In the genomic region with DNA sequence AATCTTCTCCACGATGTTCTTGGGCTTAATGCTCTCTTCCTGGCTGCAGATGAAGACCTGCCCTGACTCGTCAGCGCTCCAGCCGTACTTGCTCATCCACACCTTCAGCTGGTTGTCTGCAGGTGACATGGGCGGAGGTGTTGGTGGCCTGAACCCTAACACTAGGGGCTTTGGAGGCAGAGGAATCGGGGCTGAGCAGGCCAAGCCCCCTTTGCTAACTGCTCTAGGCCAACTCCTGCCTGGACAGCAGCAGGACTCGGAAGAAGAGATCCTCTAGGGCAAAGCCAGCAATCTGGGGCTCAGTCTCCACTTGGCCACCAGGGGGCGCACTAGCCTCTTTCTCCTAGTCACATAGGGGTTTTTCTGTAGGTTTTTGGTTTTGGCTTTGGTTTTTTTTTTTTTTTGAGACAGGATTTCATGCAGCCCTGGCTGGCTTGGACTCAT, we compare ENCODE assay signal across 8 mouse cellular contexts. TPM values are rescaled to one million over a fixed set of nuclear protein-coding genes. Genes with fewer than 3 reads are reported as not detected.
DNase-seq lines count a peak whose midpoint lies in the region; ATAC-seq and TF ChIP-seq lines count a peak whose summit lies in the region.

No protein-coding gene starts in this region.

- intact Hi-C loops in left cerebral cortex, postnatal 14 days (cut with DNase I), result loop anchor here (2.0 to 5.0 kb wide), 2 partner anchors 66 to 175 kb away; no protein-coding TSS in a partner anchor

- no peak overlapping the region for H3K4me3 ChIP-seq in embryonic facial prominence, embryonic 14.5 days (ENCODE audit: low read depth, low read length)
- H3K4me3 ChIP-seq in spleen, adult 2 months (ENCODE audit: extremely low read depth, insufficient read depth, insufficient read length), result no peak overlapping the region

- H3K4me1 ChIP-seq in embryonic facial prominence, embryonic 14.5 days (ENCODE audit: control insufficient read depth, insufficient read depth, low read length), result no peaks in the 10 kb centered on the region
- H3K4me1 ChIP-seq in spleen, adult 2 months (ENCODE audit: control insufficient read depth, insufficient read depth, insufficient read length), result no peaks in the 10 kb centered on the region

- H3K27me3 ChIP-seq in embryonic facial prominence, embryonic 14.5 days (replicated peaks; ENCODE audit: control insufficient read depth, insufficient read depth, low read length), result no peaks in the 10 kb centered on the region
- H3K27me3 ChIP-seq in spleen, adult 2 months (ENCODE audit: control insufficient read depth, insufficient read depth, low read length), result no peaks in the 10 kb centered on the region

- H3K9ac ChIP-seq in embryonic facial prominence, embryonic 14.5 days (ENCODE audit: low read depth, low read length), result no peak overlapping the region

- 0 out of 2 replicates have a peak, but pooled peaks have one; percentile 4 for ATAC-seq in embryonic facial prominence, embryonic 14.5 days (ENCODE audit: low read depth)

- peaks cover 69% of the 10 kb centered on the region for H3K36me3 ChIP-seq in embryonic facial prominence, embryonic 14.5 days (ENCODE audit: control insufficient read depth, insufficient read depth, low read length)
- peaks cover 18% of the 10 kb centered on the region for H3K36me3 ChIP-seq in spleen, adult 2 months (ENCODE audit: control insufficient read depth, insufficient read depth, low read length)

- no peak overlapping the region for H3K27ac ChIP-seq in embryonic facial prominence, embryonic 14.5 days (replicated peaks; ENCODE audit: low read depth, low read length)
- H3K27ac ChIP-seq in spleen, adult 2 months (ENCODE audit: insufficient read depth, low read length), result no peak overlapping the region

- DNase-seq in adrenal gland, adult (ENCODE audit: inconsistent age in 2 of 2, low spot score in 1 of 2), result peak; percentile 76 to 90
- no peak for DNase-seq in adrenal gland, adult 8-10 months
- DNase-seq in adrenal gland, postnatal 36 days, result peak; percentile 80 to 87
- peak; percentile 79 for DNase-seq in embryonic facial prominence, embryonic 14.5 days (ENCODE audit: low spot score)
- DNase-seq in heart, postnatal 4 days, result peak; percentile 91
- peak; percentile 73 to 85 for DNase-seq in left cerebral cortex, postnatal 14 days (ENCODE audit: low spot score in 2 of 2)
- peak; percentile 77 for DNase-seq in mesoderm, embryonic 11.5 days (ENCODE audit: low read depth, low spot score)
- DNase-seq in spleen, adult 2 months (ENCODE audit: low read depth in 1 of 2, low spot score in 2 of 2), result peak; percentile 54 to 77

- TF ChIP-seq POLR2A in spleen, adult 2 months (IDR thresholded peaks at IDR 0.05; ENCODE audit: low read depth, low read length), result no peak

- 63% methylated on average over 8 of the region's 8 CpGs for WGBS in embryonic facial prominence, embryonic 14.5 days
- WGBS in spleen, adult 2 months, result 75% methylated on average over 8 of the region's 8 CpGs

- peak; percentile 77; the same call in 1 of the 2 replicates for TF ChIP-seq CTCF in spleen, adult 2 months (IDR thresholded peaks at IDR 0.05; ENCODE audit: extremely low read depth, insufficient read depth, insufficient read length, insufficient replicate concordance)

- no peak overlapping the region for H3K4me2 ChIP-seq in embryonic facial prominence, embryonic 14.5 days (ENCODE audit: low read depth, low read length)

- no peaks in the 10 kb centered on the region for H3K9me3 ChIP-seq in embryonic facial prominence, embryonic 14.5 days (ENCODE audit: control insufficient read depth, low read length)

RNA-seq across cellular contexts. Expression of a gene that starts 9.1 kb away (rescaled TPM):
- 100 to 1,000 TPM; 232 to 255 (median 240) TPM for total RNA-seq in adrenal gland, adult 8-10 months (2022)
- 100 to 1,000 TPM; 241 to 264 TPM for total RNA-seq in adrenal gland, postnatal 36 days (2021)
- 403 and 404 TPM in 2 replicates for polyA plus RNA-seq in embryonic facial prominence, embryonic 14.5 days (2014; fragmentation: Nextera tagmentation; extraction: Ambion mirVana)
- total RNA-seq in heart, postnatal 4 days (2021), result 100 to 1,000 TPM; 205 to 208 TPM
- 100 to 1,000 TPM; 163 to 174 TPM for total RNA-seq in left cerebral cortex, postnatal 14 days (2021)
- polyA plus RNA-seq in spleen, adult 2 months (2012; rRNA removed), result 218 and 234 TPM in 2 replicates

RNA-seq across cellular contexts. Expression of a gene that starts 9.3 kb away (rescaled TPM):
- 1 to 10 TPM; 1.4 to 3.9 (median 1.8) TPM for total RNA-seq in adrenal gland, adult 8-10 months (2022)
- total RNA-seq in adrenal gland, postnatal 36 days (2021), result 1 to 10 TPM; 1.1 to 1.7 TPM
- 7.2 and 8.7 TPM in 2 replicates for polyA plus RNA-seq in embryonic facial prominence, embryonic 14.5 days (2014; fragmentation: Nextera tagmentation; extraction: Ambion mirVana)
- 1 to 10 TPM; 1.6 to 2.0 TPM for total RNA-seq in heart, postnatal 4 days (2021)
- 1 to 10 TPM; 2.0 to 3.7 TPM for total RNA-seq in left cerebral cortex, postnatal 14 days (2021)
- polyA plus RNA-seq in spleen, adult 2 months (2012; rRNA removed), result 174 and 236 TPM in 2 replicates

RNA-seq across cellular contexts. Expression of a gene that starts 10.4 kb away (rescaled TPM):
- total RNA-seq in adrenal gland, adult 8-10 months (2022), result 100 to 1,000 TPM; 184 to 285 (median 233) TPM
- 100 to 1,000 TPM; 193 to 252 TPM for total RNA-seq in adrenal gland, postnatal 36 days (2021)
- polyA plus RNA-seq in embryonic facial prominence, embryonic 14.5 days (2014; fragmentation: Nextera tagmentation; extraction: Ambion mirVana), result 256 and 280 TPM in 2 replicates
- total RNA-seq in heart, postnatal 4 days (2021), result 100 to 1,000 TPM; 224 to 231 TPM
- 100 to 1,000 TPM; 177 to 205 TPM for total RNA-seq in left cerebral cortex, postnatal 14 days (2021)
- 156 and 192 TPM in 2 replicates for polyA plus RNA-seq in spleen, adult 2 months (2012; rRNA removed)
